Mouse (Mus musculus): ENCODE data around the gene Gm9736. TPM values are rescaled to one million over a fixed set of nuclear protein-coding genes. Genes with fewer than 3 reads are reported as not detected.
"Not testable (repeated sequence)": the region's sequence is repeated elsewhere in the genome, so short reads cannot be mapped to it uniquely, and the experiment has no call there.

Gm9736 gene
- polyA plus RNA-seq, 1 experiment from 2014 or later = not detected

GRCm38 (mm10) chr10:77738929-77739328, 12.2 kb downstream of the Gm9736 start:
- H3K4me3 ChIP-seq (ENCODE audit: low read depth, low read length) = no peak overlapping the region
- H3K27ac ChIP-seq (ENCODE audit: low read length) = no peak overlapping the region
- no peak overlapping the region for H3K9ac ChIP-seq (ENCODE audit: low read depth, low read length)
- H3K4me2 ChIP-seq (ENCODE audit: low read depth, low read length) = no peak overlapping the region
- ATAC-seq (ENCODE audit: low read depth) = no peak
- WGBS (ENCODE audit: insufficient replicate concordance) = 49% methylated on average over 4 of the region's 4 CpGs
- H3K4me1 ChIP-seq (ENCODE audit: control insufficient read depth, low read depth, low read length) = no peaks in the 10 kb centered on the region
- H3K9me3 ChIP-seq (replicated peaks; ENCODE audit: control insufficient read depth, low read length) = no peaks in the 10 kb centered on the region
- H3K27me3 ChIP-seq (ENCODE audit: control insufficient read depth, insufficient read depth, low read depth, low read length) = no peaks in the 10 kb centered on the region
- no peaks in the 10 kb centered on the region for H3K36me3 ChIP-seq (ENCODE audit: control insufficient read depth, insufficient read depth)

GRCm38 (mm10) chr10:77735928-77736327, 15.2 kb downstream of the Gm9736 start:
- Histone ChIP-seq H3K27ac (ENCODE audit: low read length) (no peak overlapping the region), H3K9ac (ENCODE audit: low read depth, low read length) (no peak overlapping the region), H3K4me2 (ENCODE audit: low read depth, low read length) (no peak overlapping the region), H3K4me1 (ENCODE audit: control insufficient read depth, low read depth, low read length) (no peaks in the 10 kb centered on the region), H3K9me3 (replicated peaks; ENCODE audit: control insufficient read depth, low read length) (no peaks in the 10 kb centered on the region), H3K36me3 (ENCODE audit: control insufficient read depth, insufficient read depth) (no peaks in the 10 kb centered on the region), H3K27me3 (ENCODE audit: control insufficient read depth, insufficient read depth, low read depth, low read length) (no peaks in the 10 kb centered on the region), H3K4me3 (ENCODE audit: low read depth, low read length) (no peak overlapping the region)
- WGBS (ENCODE audit: insufficient replicate concordance) = 70% methylated on average over 1 of the region's 1 CpGs
- no peak for ATAC-seq (ENCODE audit: low read depth)

- H3K9ac ChIP-seq (ENCODE audit: low read depth, low read length) = no peak overlapping the region
- no peaks in the 10 kb centered on the region for H3K4me1 ChIP-seq (ENCODE audit: control insufficient read depth, low read depth, low read length)
- 43% methylated on average over 4 of the region's 4 CpGs for WGBS (ENCODE audit: insufficient replicate concordance)
- H3K4me3 ChIP-seq (ENCODE audit: low read depth, low read length) = no peak overlapping the region
- no peak for ATAC-seq (ENCODE audit: low read depth)
- H3K9me3 ChIP-seq (replicated peaks; ENCODE audit: control insufficient read depth, low read length) = no peaks in the 10 kb centered on the region
- H3K36me3 ChIP-seq (ENCODE audit: control insufficient read depth, insufficient read depth) = no peaks in the 10 kb centered on the region
- no peak overlapping the region for H3K27ac ChIP-seq (ENCODE audit: low read length)
- no peak overlapping the region for H3K4me2 ChIP-seq (ENCODE audit: low read depth, low read length)
- no peaks in the 10 kb centered on the region for H3K27me3 ChIP-seq (ENCODE audit: control insufficient read depth, insufficient read depth, low read depth, low read length)
Measured at GRCm38 (mm10) chr10:77729241-77729640, 21.9 kb downstream of the Gm9736 start.

GRCm38 (mm10) chr10:77728280-77728679, 22.9 kb downstream of the Gm9736 start:
- Histone ChIP-seq H3K9me3 (replicated peaks; ENCODE audit: control insufficient read depth, low read length) (no peaks in the 10 kb centered on the region), H3K9ac (ENCODE audit: low read depth, low read length) (no peak overlapping the region), H3K4me2 (ENCODE audit: low read depth, low read length) (no peak overlapping the region), H3K4me3 (ENCODE audit: low read depth, low read length) (no peak overlapping the region), H3K27me3 (ENCODE audit: control insufficient read depth, insufficient read depth, low read depth, low read length) (no peaks in the 10 kb centered on the region), H3K4me1 (ENCODE audit: control insufficient read depth, low read depth, low read length) (no peaks in the 10 kb centered on the region), H3K36me3 (ENCODE audit: control insufficient read depth, insufficient read depth) (no peaks in the 10 kb centered on the region), H3K27ac (ENCODE audit: low read length) (no peak overlapping the region)
- 48% methylated on average over 4 of the region's 4 CpGs for WGBS (ENCODE audit: insufficient replicate concordance)
- ATAC-seq (ENCODE audit: low read depth) = no peak

GRCm38 (mm10) chr10:77726186-77726585, 25.0 kb downstream of the Gm9736 start, which contains the start of gene Gm10100:
TSS of gene Gm10100 (plus strand) at chr10:77726486.
- Histone ChIP-seq H3K4me1 (ENCODE audit: control insufficient read depth, low read depth, low read length) (no peaks in the 10 kb centered on the region), H3K9ac (ENCODE audit: low read depth, low read length) (no peak within 1 kb of the TSS), H3K36me3 (ENCODE audit: control insufficient read depth, insufficient read depth) (no peaks in the 10 kb centered on the region), H3K4me3 (ENCODE audit: low read depth, low read length) (no peak within 1 kb of the TSS), H3K27ac (ENCODE audit: low read length) (no peak within 1 kb of the TSS), H3K9me3 (replicated peaks; ENCODE audit: control insufficient read depth, low read length) (no peaks in the 10 kb centered on the region), H3K4me2 (ENCODE audit: low read depth, low read length) (no peak within 1 kb of the TSS), H3K27me3 (ENCODE audit: control insufficient read depth, insufficient read depth, low read depth, low read length) (no peaks in the 10 kb centered on the region)
- WGBS (ENCODE audit: insufficient replicate concordance) = 24% methylated on average over 3 of the region's 3 CpGs
- ATAC-seq (ENCODE audit: low read depth) = no peak

- no peak for ATAC-seq (ENCODE audit: low read depth)
- Histone ChIP-seq H3K9ac (ENCODE audit: low read depth, low read length) (no peak overlapping the region), H3K27me3 (ENCODE audit: control insufficient read depth, insufficient read depth, low read depth, low read length) (no peaks in the 10 kb centered on the region), H3K4me3 (ENCODE audit: low read depth, low read length) (no peak overlapping the region), H3K4me2 (ENCODE audit: low read depth, low read length) (no peak overlapping the region), H3K27ac (ENCODE audit: low read length) (no peak overlapping the region), H3K36me3 (ENCODE audit: control insufficient read depth, insufficient read depth) (no peaks in the 10 kb centered on the region), H3K4me1 (ENCODE audit: control insufficient read depth, low read depth, low read length) (no peaks in the 10 kb centered on the region), H3K9me3 (replicated peaks; ENCODE audit: control insufficient read depth, low read length) (no peaks in the 10 kb centered on the region)
- 63% methylated on average over 8 of the region's 8 CpGs for WGBS (ENCODE audit: insufficient replicate concordance)
Measured at GRCm38 (mm10) chr10:77724855-77725254, 26.3 kb downstream of the Gm9736 start.

- ATAC-seq (ENCODE audit: low read depth); H3K4me2 ChIP-seq (ENCODE audit: low read depth, low read length); H3K9ac ChIP-seq (ENCODE audit: low read depth, low read length); H3K4me3 ChIP-seq (ENCODE audit: low read depth, low read length); H3K9me3 ChIP-seq (replicated peaks; ENCODE audit: control insufficient read depth, low read length); H3K4me1 ChIP-seq (ENCODE audit: control insufficient read depth, low read depth, low read length); H3K36me3 ChIP-seq (ENCODE audit: control insufficient read depth, insufficient read depth); H3K27me3 ChIP-seq (ENCODE audit: control insufficient read depth, insufficient read depth, low read depth, low read length); H3K27ac ChIP-seq (ENCODE audit: low read length): not testable (repeated sequence)
- WGBS (ENCODE audit: insufficient replicate concordance) = 75% methylated on average over 1 of the region's 1 CpGs
Measured at GRCm38 (mm10) chr10:77720299-77720698, 30.9 kb downstream of the Gm9736 start, which contains the start of gene Krtap12-1. TSS of gene Krtap12-1 (plus strand) at chr10:77720599.

GRCm38 (mm10) chr10:77715507-77715906, 35.6 kb downstream of the Gm9736 start, which contains the start of gene Gm10142:
TSS of gene Gm10142 (plus strand) at chr10:77715807.
- no peak within 1 kb of the TSS for H3K4me3 ChIP-seq (ENCODE audit: low read depth, low read length)
- H3K4me1 ChIP-seq (ENCODE audit: control insufficient read depth, low read depth, low read length) = no peaks in the 10 kb centered on the region
- H3K4me2 ChIP-seq (ENCODE audit: low read depth, low read length) = no peak within 1 kb of the TSS
- 50% methylated on average over 1 of the region's 1 CpGs for WGBS (ENCODE audit: insufficient replicate concordance)
- no peak for ATAC-seq (ENCODE audit: low read depth)
- no peaks in the 10 kb centered on the region for H3K9me3 ChIP-seq (replicated peaks; ENCODE audit: control insufficient read depth, low read length)
- H3K27me3 ChIP-seq (ENCODE audit: control insufficient read depth, insufficient read depth, low read depth, low read length) = no peaks in the 10 kb centered on the region
- no peak within 1 kb of the TSS for H3K9ac ChIP-seq (ENCODE audit: low read depth, low read length)
- H3K27ac ChIP-seq (ENCODE audit: low read length) = no peak within 1 kb of the TSS
- no peaks in the 10 kb centered on the region for H3K36me3 ChIP-seq (ENCODE audit: control insufficient read depth, insufficient read depth)

- 17% methylated on average over 4 of the region's 4 CpGs for WGBS (ENCODE audit: insufficient replicate concordance)
Measured at GRCm38 (mm10) chr10:77713734-77714133, 37.4 kb downstream of the Gm9736 start.

More at GRCm38 (mm10) chr10:77713734-77714133, 37.4 kb downstream of the Gm9736 start:
- no peak for ATAC-seq (ENCODE audit: low read depth)
- Histone ChIP-seq H3K9me3 (replicated peaks; ENCODE audit: control insufficient read depth, low read length) (no peaks in the 10 kb centered on the region), H3K4me1 (ENCODE audit: control insufficient read depth, low read depth, low read length) (no peaks in the 10 kb centered on the region), H3K4me2 (ENCODE audit: low read depth, low read length) (no peak overlapping the region), H3K4me3 (ENCODE audit: low read depth, low read length) (no peak overlapping the region), H3K27ac (ENCODE audit: low read length) (no peak overlapping the region), H3K27me3 (ENCODE audit: control insufficient read depth, insufficient read depth, low read depth, low read length) (no peaks in the 10 kb centered on the region), H3K36me3 (ENCODE audit: control insufficient read depth, insufficient read depth) (no peaks in the 10 kb centered on the region), H3K9ac (ENCODE audit: low read depth, low read length) (no peak overlapping the region)

Data from liver, embryonic 16.5 days (tissue).